Comparison of ENCODE assay signal across 9 mouse cellular contexts in the genomic region with DNA sequence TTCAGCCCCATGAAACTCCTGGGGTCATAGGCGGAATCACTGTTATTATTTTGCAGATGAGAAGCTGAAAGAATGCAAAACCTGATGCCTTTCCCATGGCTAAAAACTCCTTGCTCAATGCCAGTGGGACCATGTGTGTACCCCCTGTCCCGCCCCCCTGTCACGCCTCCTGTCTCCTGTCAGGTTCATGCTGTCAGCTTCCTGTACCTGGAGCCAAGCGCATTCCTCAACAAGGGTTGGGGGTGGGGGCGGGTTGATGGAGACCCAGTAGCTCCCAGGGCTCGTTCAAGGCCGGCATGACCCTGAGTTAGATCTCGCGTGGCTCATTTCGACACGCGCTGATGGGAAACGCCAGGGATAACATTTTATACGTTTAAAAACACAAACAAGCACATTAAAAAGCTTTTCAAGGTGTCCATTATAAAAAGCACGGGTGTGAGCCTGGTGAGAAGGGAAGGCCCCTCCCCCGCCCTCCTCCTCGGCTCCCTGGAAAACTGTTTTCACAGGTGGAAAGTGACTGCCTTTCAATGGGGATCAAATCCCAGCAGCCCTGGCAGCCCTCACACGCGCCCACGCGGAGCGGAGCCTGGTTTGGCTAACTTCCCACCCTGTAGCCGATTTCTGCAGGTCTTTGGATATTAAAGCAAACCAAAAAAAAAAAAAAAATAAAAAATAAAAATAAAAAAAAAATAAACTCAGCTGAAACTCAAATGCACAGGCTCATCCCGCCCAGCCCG.
A peak's percentile ranks its signal among the peaks of the same experiment; 100 is the strongest.
DNase-seq lines count a peak whose midpoint lies in the region; ATAC-seq lines count a peak whose summit lies in the region.
"Had no signal": no experiment of that assay in that cellular context is flagged by ENCODE, and none has a peak within 500 bp of the region (broad histone marks: within the 10 kb centered on the region; RNA-seq: fewer than 3 reads in every experiment).

No protein-coding gene starts in this region.

- WGBS in liver, embryonic 12.5 days (ENCODE audit: insufficient replicate concordance) = 17% methylated on average over 25 of the region's 25 CpGs
- WGBS in forebrain, embryonic 13.5 days = 15% methylated on average over 25 of the region's 25 CpGs
- WGBS in liver, embryonic 13.5 days (ENCODE audit: insufficient replicate concordance) = 14% methylated on average over 25 of the region's 25 CpGs

- ATAC-seq in liver, embryonic 12.5 days = no peak
- no peak for ATAC-seq in forebrain, embryonic 13.5 days
- ATAC-seq in liver, embryonic 13.5 days (ENCODE audit: low read depth) = no peak

- no peaks in the 10 kb centered on the region for H3K36me3 ChIP-seq in liver, embryonic 12.5 days
- no peaks in the 10 kb centered on the region for H3K36me3 ChIP-seq in forebrain, embryonic 13.5 days (ENCODE audit: poor library complexity, severe bottlenecking)
- no peaks in the 10 kb centered on the region for H3K36me3 ChIP-seq in liver, embryonic 13.5 days

- H3K27me3 ChIP-seq in liver, embryonic 12.5 days (replicated peaks) = peaks cover 28% of the 10 kb centered on the region
- H3K27me3 ChIP-seq in forebrain, embryonic 13.5 days = peaks cover 24% of the 10 kb centered on the region
- peaks cover 28% of the 10 kb centered on the region for H3K27me3 ChIP-seq in liver, embryonic 13.5 days

- DNase-seq in embryo, embryonic 10.5 days (ENCODE audit: low spot score) = peak; percentile 39
- no peak for DNase-seq in embryo, embryonic 9.5 days (ENCODE audit: extremely low spot score)
- DNase-seq in liver = no peak
- no peak for DNase-seq in liver, embryonic 13.5 days
- no peak for DNase-seq in ovary, postnatal 14 days (ENCODE audit: low spot score)
- no peak for DNase-seq in spleen, postnatal 4 days (ENCODE audit: low spot score in 2 of 2)
- DNase-seq: adrenal gland, postnatal 10 days had no signal

- H3K9ac ChIP-seq in liver, embryonic 12.5 days = no peak overlapping the region
- no peak overlapping the region for H3K9ac ChIP-seq in forebrain, embryonic 13.5 days
- H3K9ac ChIP-seq in liver, embryonic 13.5 days = no peak overlapping the region

- no peak overlapping the region for H3K4me3 ChIP-seq in liver, embryonic 12.5 days
- H3K4me3 ChIP-seq in forebrain, embryonic 13.5 days = no peak overlapping the region
- H3K4me3 ChIP-seq in liver, embryonic 13.5 days (replicated peaks) = no peak overlapping the region

- no peaks in the 10 kb centered on the region for H3K9me3 ChIP-seq in liver, embryonic 12.5 days (replicated peaks)
- no peaks in the 10 kb centered on the region for H3K9me3 ChIP-seq in forebrain, embryonic 13.5 days (replicated peaks)
- H3K9me3 ChIP-seq in liver, embryonic 13.5 days (replicated peaks) = no peaks in the 10 kb centered on the region

- H3K27ac ChIP-seq in liver, embryonic 12.5 days = no peak overlapping the region
- no peak overlapping the region for H3K27ac ChIP-seq in forebrain, embryonic 13.5 days
- H3K27ac ChIP-seq in liver, embryonic 13.5 days = no peak overlapping the region

- H3K4me2 ChIP-seq in liver, embryonic 12.5 days = peak overlapping the region; percentile 44
- peak overlapping the region; percentile 36 for H3K4me2 ChIP-seq in forebrain, embryonic 13.5 days
- H3K4me2 ChIP-seq in liver, embryonic 13.5 days = peak overlapping the region; percentile 8; the same call in 1 of the 2 replicates

- H3K4me1 ChIP-seq in liver, embryonic 12.5 days = peaks cover 3% of the 10 kb centered on the region
- peaks cover 7% of the 10 kb centered on the region; the same call in 1 of the 2 replicates for H3K4me1 ChIP-seq in forebrain, embryonic 13.5 days
- H3K4me1 ChIP-seq in liver, embryonic 13.5 days (replicated peaks) = no peaks in the 10 kb centered on the region
